Mouse (Mus musculus) liver, adult (tissue): Measurements from ENCODE around the gene Errfi1.

Experiments used
- GATA4 ChIP-seq: IDR thresholded peaks from 2 replicates; pipeline ENCODE4 v1.6.1; 2014; ENCODE audit warnings: mild to moderate bottlenecking, low read length; ENCODE audit not compliant: insufficient replicate concordance

The Errfi1 gene

GRCm38 (mm10) chr4:150915181-150915906, 61.6 kb downstream of the Errfi1 start:
- no peak for TF ChIP-seq GATA4

- TF ChIP-seq GATA4 = no peak
Observed at GRCm38 (mm10) chr4:150917336-150918027, 63.8 kb downstream of the Errfi1 start.
